10 mouse cellular contexts compared by ENCODE assay signal in genomic region chr13:41881201-41881600, GRCm38 (mm10). TPM values are rescaled to one million over a fixed set of nuclear protein-coding genes. Genes with fewer than 3 reads are reported as not detected.
DNase-seq lines count a peak whose midpoint lies in the region; ATAC-seq and TF ChIP-seq lines count a peak whose summit lies in the region.
"Had no signal": no experiment of that assay in that cellular context is flagged by ENCODE, and none has a peak within 500 bp of the region (broad histone marks: within the 10 kb centered on the region; RNA-seq: fewer than 3 reads in every experiment).

No protein-coding gene starts in this region.

- no peaks in the 10 kb centered on the region for H3K9me3 ChIP-seq in stomach, embryonic 15.5 days
- no peaks in the 10 kb centered on the region for H3K9me3 ChIP-seq in stomach, postnatal 0 days (ENCODE audit: control insufficient read depth, low read length)
- H3K9me3 ChIP-seq in heart, embryonic 13.5 days, result no peaks in the 10 kb centered on the region
- no peaks in the 10 kb centered on the region for H3K9me3 ChIP-seq in forebrain, embryonic 14.5 days (replicated peaks; ENCODE audit: control insufficient read depth, low read length)

- ATAC-seq in stomach, embryonic 15.5 days (ENCODE audit: insufficient read depth, low FRiP score, low read depth), result 0 out of 2 replicates have a peak, but pooled peaks have one; percentile 58
- no peak for ATAC-seq in stomach, postnatal 0 days (ENCODE audit: low FRiP score, low TSS enrichment)
- no peak for ATAC-seq in heart, embryonic 13.5 days (ENCODE audit: extremely low read depth, insufficient number of reproducible peaks, low FRiP score, low TSS enrichment)
- ATAC-seq in forebrain, embryonic 14.5 days, result no peak
- ATAC-seq: inflammation-experienced regulatory T-cells, adult 6 months had no signal

- H3K4me1 ChIP-seq in stomach, embryonic 15.5 days, result no peaks in the 10 kb centered on the region
- no peaks in the 10 kb centered on the region for H3K4me1 ChIP-seq in stomach, postnatal 0 days (replicated peaks; ENCODE audit: control insufficient read depth, insufficient read depth)
- H3K4me1 ChIP-seq in heart, embryonic 13.5 days, result peaks cover 21% of the 10 kb centered on the region
- no peaks in the 10 kb centered on the region for H3K4me1 ChIP-seq in forebrain, embryonic 14.5 days (ENCODE audit: control insufficient read depth, insufficient read depth, low read length)

- H3K36me3 ChIP-seq in stomach, embryonic 15.5 days, result no peaks in the 10 kb centered on the region
- no peaks in the 10 kb centered on the region for H3K36me3 ChIP-seq in stomach, postnatal 0 days (ENCODE audit: control insufficient read depth, insufficient read depth, low read length)
- no peaks in the 10 kb centered on the region for H3K36me3 ChIP-seq in heart, embryonic 13.5 days
- no peaks in the 10 kb centered on the region for H3K36me3 ChIP-seq in forebrain, embryonic 14.5 days (ENCODE audit: control insufficient read depth, insufficient read depth, low read length)

- H3K27me3 ChIP-seq in stomach, embryonic 15.5 days (replicated peaks), result no peaks in the 10 kb centered on the region
- no peaks in the 10 kb centered on the region for H3K27me3 ChIP-seq in stomach, postnatal 0 days (ENCODE audit: control insufficient read depth, insufficient read depth, low read length)
- H3K27me3 ChIP-seq in heart, embryonic 13.5 days (replicated peaks), result no peaks in the 10 kb centered on the region
- H3K27me3 ChIP-seq in forebrain, embryonic 14.5 days (replicated peaks; ENCODE audit: control insufficient read depth, insufficient read depth, low read length), result no peaks in the 10 kb centered on the region

- H3K4me2 ChIP-seq in stomach, embryonic 15.5 days, result no peak overlapping the region
- H3K4me2 ChIP-seq in stomach, postnatal 0 days (replicated peaks; ENCODE audit: low read depth), result no peak overlapping the region
- H3K4me2 ChIP-seq in heart, embryonic 13.5 days, result no peak overlapping the region
- no peak overlapping the region for H3K4me2 ChIP-seq in forebrain, embryonic 14.5 days (ENCODE audit: low read length)

- no peak overlapping the region for H3K4me3 ChIP-seq in stomach, embryonic 15.5 days (replicated peaks)
- H3K4me3 ChIP-seq in stomach, postnatal 0 days (ENCODE audit: low read depth, low read length), result no peak overlapping the region
- no peak overlapping the region for H3K4me3 ChIP-seq in heart, embryonic 13.5 days
- H3K4me3 ChIP-seq in forebrain, embryonic 14.5 days (ENCODE audit: low read depth, low read length), result no peak overlapping the region

- H3K27ac ChIP-seq in stomach, embryonic 15.5 days, result no peak overlapping the region
- H3K27ac ChIP-seq in stomach, postnatal 0 days (replicated peaks), result no peak overlapping the region
- H3K27ac ChIP-seq in heart, embryonic 13.5 days (replicated peaks), result peak overlapping the region; percentile 58
- H3K27ac ChIP-seq in forebrain, embryonic 14.5 days (ENCODE audit: low read depth, low read length), result no peak overlapping the region

- DNase-seq in kidney, adult 11 months, result peak; percentile 14
- no peak for DNase-seq in kidney, adult 18-20 months
- DNase-seq in stomach, postnatal 0 days (ENCODE audit: low spot score), result no peak
- no peak for DNase-seq in forebrain, embryonic 14.5 days (ENCODE audit: low spot score)
- no peak for DNase-seq in layer of hippocampus, postnatal 10 days (ENCODE audit: low spot score in 2 of 2)
- no peak for DNase-seq in embryo, embryonic 10 days (ENCODE audit: low spot score)

- no peak for TF ChIP-seq EP300 in stomach, postnatal 0 days (optimal IDR thresholded peaks at IDR 0.05)

- H3K9ac ChIP-seq in stomach, embryonic 15.5 days, result no peak overlapping the region
- no peak overlapping the region for H3K9ac ChIP-seq in stomach, postnatal 0 days (ENCODE audit: low read length)
- H3K9ac ChIP-seq in heart, embryonic 13.5 days, result no peak overlapping the region
- H3K9ac ChIP-seq in forebrain, embryonic 14.5 days (ENCODE audit: low read length), result no peak overlapping the region

- WGBS in stomach, embryonic 15.5 days, result 64% methylated on average over 2 of the region's 2 CpGs
- WGBS in stomach, postnatal 0 days, result 48% methylated on average over 2 of the region's 2 CpGs
- 28% methylated on average over 2 of the region's 2 CpGs for WGBS in heart, embryonic 13.5 days
- 70% methylated on average over 2 of the region's 2 CpGs for WGBS in forebrain, embryonic 14.5 days

- no peak for TF ChIP-seq CTCF in stomach, postnatal 0 days (IDR thresholded peaks at IDR 0.05; ENCODE audit: low read depth)

RNA-seq across cellular contexts. Expression of gene Adtrp, which starts 33.7 kb away (rescaled TPM):
- polyA plus RNA-seq in stomach, embryonic 15.5 days (2015; fragmentation: Nextera tagmentation; extraction: Ambion mirVana), result 2.4 and 2.5 TPM in 2 replicates
- polyA plus RNA-seq in stomach, postnatal 0 days (2015; fragmentation: Nextera tagmentation; extraction: Ambion mirVana), result 41.1 and 42.3 TPM in 2 replicates
- polyA plus RNA-seq in heart, embryonic 13.5 days (2015; fragmentation: Nextera tagmentation; extraction: Ambion mirVana), result 0.33 TPM in 1 of 2 replicates, not detected in the other
- not detected in 2 replicates for polyA plus RNA-seq in forebrain, embryonic 14.5 days (2014; fragmentation: Nextera tagmentation; extraction: Ambion mirVana)
- under 1 TPM; 0.46 to 0.69 TPM for total RNA-seq in layer of hippocampus, postnatal 10 days (2021)
- total RNA-seq: common myeloid progenitor, adult 5-6 weeks had no signal
- polyA plus RNA-seq: inflammation-experienced regulatory T-cells, adult 6 months had no signal

Comparison
In these comparisons a context has a peak if more than half of its experiments do, and no peak if none do; other contexts are left out.
1. RNA of gene Adtrp, which starts 33.7 kb away (polyA plus RNA-seq): 41.1 to 42.3 TPM in stomach, postnatal 0 days; 2.4 to 2.5 TPM in stomach, embryonic 15.5 days, 0.33 TPM in heart, embryonic 13.5 days and not detected in forebrain, embryonic 14.5 days; every median in the first group is over 10 times any median in the second.